Mouse (Mus musculus): ENCODE measurements around the gene Lin28a.

Lin28a gene

DNA sequence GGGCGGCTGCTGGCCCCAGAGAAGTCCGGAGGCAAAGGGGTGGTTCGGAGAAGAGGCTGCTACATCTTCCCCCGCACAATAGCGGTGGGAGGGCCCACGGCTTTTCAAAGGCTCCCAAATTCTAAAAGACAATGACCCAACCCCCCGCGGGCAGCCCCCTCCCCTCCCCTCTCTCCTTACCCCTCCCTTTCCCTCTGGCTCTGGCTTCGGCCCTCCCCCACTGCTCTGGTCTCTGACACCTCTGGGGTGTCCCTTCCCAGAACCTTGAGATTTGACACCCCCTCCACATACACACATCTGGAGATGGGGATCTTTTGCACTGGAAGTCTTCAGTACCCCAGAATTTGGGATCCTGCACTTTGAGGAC is at the start of gene Lin28a:
Lin28a (minus strand) TSS at position 63 of the 367 bp plus-strand sequence.
- DNase-seq (ENCODE audit: low read depth, low spot score) = peak; percentile 97

DNA sequence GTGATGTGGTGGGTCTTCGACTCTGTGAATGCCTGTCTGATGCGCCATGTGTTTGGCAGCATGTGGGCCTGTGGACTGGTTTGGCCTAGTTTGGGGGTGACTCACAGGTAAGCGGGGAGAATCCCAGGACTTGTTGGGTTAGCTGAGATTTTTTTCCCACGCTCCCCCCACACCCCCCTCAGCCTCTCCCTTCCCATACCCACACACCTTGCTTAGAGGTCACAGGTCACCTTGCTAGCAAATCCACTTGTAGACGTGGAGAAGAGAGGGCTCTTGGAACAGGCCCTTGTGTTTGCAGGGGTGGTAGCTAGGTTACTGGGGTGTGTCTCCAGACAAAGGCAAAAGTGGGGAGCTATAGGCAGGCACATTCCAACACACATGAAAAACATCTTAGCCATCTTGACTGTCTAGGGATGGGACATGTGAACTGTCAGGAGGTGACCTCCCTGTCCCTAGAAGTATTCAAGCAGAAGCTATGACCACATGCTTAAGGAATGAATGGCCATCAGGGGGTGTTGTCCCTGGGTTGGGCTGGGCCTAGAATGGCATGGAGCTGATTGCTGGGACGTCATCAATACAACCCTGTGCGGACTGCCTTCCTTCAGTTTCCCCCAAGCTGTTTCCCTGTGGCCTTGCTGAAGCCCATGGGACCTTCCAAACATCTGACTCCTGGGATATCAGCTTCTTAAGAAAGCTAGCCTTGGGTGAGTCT is 49.3 kb upstream of the Lin28a start:
- DNase-seq (ENCODE audit: low read depth, low spot score) = peak; percentile 79

DNA sequence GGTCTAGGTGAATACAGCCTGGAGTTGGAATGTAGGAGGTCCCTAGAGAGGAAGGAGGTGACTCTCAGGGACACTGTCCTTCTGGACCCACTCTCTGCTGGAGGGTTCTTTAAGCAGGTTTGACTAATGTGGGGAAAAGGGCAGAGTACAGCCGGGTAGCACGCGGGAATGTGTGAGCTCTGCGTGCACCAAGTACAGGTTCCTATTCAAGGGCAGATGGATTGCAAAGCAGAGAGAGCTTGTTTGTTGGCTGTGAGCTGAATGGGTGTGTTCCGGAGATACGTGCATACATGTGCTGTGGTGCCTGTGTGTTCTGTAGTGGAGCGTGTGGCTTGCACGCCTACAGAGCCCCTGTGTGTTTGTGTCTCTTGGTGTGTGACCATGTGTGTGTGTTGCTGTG is 48.7 kb upstream of the Lin28a start:
- no peak for DNase-seq (ENCODE audit: low read depth, low spot score)

DNA sequence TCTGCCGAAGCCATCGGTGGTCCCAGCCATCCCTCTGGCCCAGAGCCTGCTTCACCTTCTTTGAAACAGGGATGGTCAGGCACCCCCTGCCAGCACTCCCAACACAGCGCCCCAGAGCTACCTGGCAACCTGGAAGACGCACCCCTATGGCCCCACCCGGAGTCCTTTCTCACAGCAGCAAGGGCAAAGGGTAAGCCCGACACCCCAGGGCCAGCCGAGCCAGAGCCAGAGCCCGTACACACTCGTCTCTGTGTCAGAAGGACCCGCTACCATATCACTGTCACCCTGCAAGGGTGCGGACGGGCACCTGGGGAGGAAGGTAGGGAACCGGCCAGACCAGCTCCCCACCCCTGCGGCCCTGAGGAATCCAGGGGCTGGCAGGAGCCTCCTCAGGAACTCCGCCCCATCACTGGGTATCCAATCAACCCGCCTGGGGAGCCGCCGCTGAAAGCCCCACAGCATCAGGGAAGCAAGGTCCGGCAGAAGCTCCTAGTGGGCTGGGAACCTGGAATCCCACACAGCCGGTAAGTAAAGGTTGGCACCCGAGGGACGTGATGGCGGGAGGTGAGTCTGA is 46.9 kb upstream of the Lin28a start:
- no peak for DNase-seq (ENCODE audit: low read depth, low spot score)

DNA sequence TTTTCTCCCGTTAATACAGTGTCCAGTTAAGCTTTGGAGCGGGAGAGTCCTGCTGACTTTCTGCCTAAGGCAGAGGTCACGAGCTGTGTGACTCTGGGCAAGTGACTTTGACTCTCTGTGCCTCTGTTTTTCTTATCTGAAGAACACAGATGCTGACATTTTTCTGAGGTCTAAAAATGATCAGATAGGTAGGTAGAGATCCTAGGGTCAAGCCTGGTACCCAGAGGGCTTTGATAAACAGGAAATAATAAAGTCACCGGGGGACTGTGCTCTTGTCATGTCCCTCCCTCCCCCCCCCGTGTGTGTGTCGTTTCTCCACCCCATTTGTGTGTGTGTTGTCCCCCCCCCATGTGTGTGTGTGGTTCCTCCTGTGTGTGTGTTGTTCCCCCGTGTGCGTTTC is 43.9 kb upstream of the Lin28a start:
- DNase-seq (ENCODE audit: low read depth, low spot score) = no peak

DNA sequence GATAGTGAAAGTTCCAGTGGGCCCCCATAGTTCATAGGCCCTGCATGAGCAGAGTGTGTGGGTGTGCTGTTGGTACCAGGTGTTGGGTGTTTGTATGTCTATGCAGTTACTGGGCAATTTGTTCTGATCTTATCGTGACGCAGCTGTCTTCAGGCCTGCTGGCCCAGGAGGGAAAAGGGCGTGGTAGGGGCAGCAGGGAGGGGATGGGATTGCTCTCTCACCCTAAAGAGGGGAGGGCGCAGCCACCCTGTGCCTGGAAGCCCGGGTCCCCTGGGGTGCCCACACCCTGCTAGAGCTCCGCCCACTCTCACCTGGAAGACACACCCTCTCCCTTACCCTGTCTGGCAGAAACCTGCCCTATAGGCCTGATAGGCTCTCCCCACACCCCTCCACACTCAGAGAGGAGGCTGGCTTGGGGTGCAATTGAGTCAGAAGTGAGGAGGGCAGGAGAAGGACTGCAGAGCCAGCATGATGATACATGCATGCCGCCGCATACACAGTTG is 43.4 kb upstream of the Lin28a start:
- peak; percentile 72 for DNase-seq (ENCODE audit: low read depth, low spot score)

DNA sequence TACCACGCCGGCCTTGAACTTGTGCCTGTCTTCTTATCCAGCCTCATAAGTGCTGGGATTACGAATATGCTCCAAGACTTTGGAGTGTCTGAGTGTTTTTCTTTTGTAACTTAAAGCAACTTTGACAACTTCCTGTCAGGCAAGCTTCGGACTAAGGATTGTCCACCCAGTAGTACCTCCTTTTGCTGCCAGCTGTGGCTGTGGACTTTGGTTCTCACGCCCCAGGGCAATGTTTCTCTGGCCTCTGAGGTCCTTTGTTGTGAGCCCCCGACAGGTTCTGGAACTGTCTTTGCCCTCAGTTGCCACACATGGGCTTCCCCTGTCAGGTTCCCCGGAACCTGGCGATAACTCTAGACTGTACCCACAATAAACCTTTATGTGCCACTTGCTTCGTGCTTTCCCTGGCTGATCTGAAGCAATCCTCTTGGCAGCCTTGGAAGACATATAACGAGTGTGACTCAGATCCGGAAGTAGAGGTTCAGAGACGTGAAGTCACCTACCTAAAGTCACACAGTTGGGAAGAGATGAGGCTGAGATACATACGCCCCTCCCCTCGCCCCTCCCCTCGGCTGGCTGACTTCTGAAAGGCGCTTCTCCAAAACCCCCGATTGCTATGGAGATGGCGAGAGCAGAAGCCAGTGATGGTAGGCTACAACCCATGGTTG is 42.7 kb upstream of the Lin28a start:
- DNase-seq (ENCODE audit: low read depth, low spot score) = peak; percentile 89

DNA sequence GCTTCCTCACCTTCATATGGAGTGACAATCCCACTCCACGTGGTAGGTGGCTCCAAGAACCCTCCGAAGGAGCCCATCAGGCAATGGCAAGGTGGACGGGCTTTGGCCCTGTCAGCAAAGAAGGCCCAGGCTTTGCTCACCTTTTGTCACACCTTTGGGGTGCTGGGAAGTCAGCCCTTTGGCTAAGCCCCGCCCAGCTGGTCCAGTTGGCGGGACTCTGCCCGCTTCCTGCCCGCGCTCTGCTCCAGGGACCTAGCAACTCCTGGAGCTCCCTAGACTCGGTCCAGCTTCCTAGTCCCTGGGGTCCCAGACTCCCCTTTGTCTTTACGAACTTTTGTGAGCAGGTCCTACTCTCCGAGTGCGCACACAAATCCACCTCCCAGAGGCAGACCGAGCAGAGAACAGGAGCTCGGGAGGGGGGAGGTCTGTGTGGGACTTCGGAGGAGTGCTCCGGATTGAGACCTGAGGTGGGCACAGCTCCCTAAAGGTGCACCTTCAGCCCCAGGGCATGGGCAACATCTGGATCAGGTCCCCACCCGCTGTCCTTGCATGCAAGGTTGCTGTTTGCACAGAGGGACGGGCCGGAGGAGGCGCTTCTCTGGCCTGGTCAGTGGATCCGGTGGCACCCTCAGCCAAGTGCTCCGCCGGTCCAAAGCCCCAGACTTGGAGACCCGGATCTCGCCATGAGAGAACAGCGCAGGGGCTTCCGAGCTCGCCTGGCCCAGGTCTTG is 41.7 kb upstream of the Lin28a start, which contains the start of gene Crybg2:
Crybg2 (plus strand) TSS at position 681 of the 731 bp plus-strand sequence.
- peak; percentile 53 for DNase-seq (ENCODE audit: low read depth, low spot score)

DNA sequence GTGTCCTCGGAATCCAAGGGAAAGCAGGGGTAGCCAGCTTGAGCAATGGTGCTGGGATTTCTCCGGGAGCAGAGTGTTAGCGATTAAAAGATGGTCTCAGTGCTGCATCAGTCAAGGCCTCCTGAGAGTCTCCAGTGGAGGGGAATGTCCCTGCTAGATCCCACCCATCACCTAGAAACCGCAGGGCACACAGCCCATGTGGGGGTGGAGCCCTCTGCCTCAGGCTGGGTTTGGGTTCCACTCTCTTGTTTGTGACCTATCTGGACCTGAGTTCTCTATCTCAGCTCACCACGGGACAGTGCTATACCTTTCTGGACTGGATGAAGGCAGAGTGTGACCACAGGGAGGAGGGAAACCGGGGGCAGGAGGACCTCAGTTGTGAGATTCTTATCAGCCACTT is 40.3 kb upstream of the Lin28a start:
- DNase-seq (ENCODE audit: low read depth, low spot score) = no peak

DNA sequence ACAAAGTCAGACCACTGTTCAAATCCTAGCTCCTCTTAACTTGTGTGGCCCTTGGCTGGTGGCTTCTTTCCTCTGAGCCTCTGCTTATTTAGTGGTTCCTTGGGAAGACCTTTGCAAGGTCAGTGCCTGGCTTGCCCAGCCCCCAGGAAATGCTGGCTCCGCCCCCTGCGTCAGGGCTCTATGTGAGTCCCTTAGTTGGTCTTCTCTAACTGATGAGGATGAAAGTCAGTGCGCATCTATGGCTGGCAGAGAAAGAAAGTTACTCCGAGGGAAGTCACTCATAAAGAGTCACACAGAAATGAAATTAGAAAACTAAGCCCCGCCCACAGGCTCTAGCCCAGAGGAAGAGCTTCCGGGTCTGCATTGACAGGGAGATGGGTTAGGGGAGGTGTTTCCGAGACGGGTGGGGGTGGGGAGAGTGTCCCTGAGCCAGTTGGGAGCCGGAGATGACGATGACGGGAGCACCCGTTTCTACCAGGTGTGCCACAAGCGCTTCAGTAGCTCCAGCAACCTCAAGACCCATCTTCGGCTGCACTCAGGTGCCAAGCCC is 39.6 kb upstream of the Lin28a start:
- peak; percentile 67 for DNase-seq (ENCODE audit: low read depth, low spot score)

DNA sequence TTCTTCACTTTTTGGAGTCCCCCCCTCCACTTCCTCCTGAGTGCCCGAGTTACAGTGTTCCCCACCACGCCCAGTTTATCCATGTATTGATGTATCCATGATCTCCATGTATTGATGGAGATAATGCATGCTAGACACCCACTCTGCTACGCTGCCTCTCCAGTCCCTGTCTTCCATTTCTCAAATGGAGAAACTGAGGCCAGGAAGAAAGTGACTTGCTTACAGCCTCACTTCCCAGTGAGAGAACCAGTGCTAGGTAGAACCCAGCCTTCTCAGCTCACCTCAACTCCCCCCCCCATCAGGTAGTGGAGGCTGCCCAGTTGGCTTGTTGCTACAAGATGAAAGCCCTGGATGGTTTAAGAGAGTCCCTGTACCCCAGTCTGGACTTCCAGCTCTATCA is 34.9 kb upstream of the Lin28a start, which contains the start of gene Zfp683:
Zfp683 (plus strand) TSS at position 301 of the 400 bp plus-strand sequence.
- DNase-seq (ENCODE audit: low read depth, low spot score) = no peak

DNA sequence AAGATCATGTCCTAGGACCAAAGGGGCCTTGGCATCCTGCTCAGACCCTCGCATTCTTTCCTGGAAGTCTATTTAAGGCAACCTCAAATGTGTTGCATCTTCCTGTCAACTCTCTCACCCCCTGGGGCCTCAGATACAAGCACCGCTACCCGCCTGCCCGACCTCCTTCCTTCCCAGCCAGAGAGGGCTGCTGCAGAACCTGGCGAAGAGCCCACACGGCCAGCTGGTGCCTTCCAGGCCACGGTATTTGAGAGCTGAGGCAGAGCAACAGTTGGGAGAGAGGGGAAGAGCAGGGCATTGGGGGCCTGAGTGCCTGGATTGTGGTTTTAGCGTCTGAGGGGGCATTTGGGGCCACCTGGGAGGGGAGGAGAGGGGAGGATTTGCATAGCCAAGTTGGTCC is 33.9 kb upstream of the Lin28a start:
- DNase-seq (ENCODE audit: low read depth, low spot score) = no peak

DNA sequence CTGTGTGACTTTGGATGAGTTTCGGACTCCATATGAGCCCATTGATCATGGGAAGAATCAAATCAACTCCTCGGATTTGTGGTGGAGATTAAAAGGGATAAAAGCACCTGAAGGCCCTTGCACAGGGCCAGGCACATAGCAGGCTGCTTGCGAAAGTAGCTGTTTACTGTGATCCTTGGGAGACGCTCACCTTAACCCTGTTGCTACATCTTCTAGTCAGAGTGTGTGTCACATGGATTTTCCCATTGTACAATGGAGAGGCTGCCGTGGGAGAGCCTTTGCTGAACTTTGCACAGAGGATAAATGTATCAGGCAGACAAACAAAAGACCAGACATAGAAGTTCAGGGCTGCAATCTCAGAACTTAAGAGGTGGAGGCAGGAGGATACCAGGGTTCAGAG is 33.3 kb upstream of the Lin28a start:
- no peak for DNase-seq (ENCODE audit: low read depth, low spot score)

DNA sequence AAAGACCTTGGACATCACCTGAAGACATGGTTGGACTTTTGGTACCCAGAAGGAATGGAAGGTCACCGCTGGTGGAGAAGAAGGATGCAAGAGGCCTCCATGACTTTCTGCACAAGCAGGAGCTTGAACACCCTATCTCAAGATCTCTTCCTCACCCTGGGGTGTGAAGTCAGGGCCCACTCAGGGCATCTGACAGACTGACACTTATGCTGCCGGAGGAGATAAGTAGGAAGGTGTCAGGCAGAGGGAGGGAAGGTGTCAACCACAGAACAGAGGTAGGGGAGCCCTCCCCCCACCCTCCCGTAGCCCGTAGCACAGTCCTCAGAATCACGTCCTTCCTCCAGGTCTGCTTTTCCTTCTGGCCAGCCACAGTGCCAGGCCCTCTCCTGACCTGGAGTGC is 29.0 kb upstream of the Lin28a start:
- DNase-seq (ENCODE audit: low read depth, low spot score) = no peak

DNA sequence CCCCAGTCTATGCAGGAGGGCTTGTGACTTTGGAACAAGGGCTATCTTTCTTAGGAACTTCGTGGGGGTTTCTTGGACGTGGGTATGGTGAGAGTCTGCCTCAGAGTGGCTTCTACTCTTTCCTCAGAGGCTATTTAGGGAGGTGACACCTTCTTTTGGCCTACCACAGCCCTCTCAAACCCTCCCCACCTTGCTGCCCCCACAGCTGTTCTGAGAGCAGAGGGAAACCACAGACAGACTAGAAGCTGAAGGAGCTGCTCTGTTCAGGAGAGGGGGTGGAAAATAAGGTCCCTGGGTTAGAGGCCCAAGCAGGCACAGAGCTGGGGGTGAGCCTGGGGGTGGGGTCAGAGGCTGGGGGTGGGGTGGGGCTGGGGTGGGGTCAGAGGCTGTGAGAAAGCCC is 24.4 kb upstream of the Lin28a start:
- DNase-seq (ENCODE audit: low read depth, low spot score) = no peak

DNA sequence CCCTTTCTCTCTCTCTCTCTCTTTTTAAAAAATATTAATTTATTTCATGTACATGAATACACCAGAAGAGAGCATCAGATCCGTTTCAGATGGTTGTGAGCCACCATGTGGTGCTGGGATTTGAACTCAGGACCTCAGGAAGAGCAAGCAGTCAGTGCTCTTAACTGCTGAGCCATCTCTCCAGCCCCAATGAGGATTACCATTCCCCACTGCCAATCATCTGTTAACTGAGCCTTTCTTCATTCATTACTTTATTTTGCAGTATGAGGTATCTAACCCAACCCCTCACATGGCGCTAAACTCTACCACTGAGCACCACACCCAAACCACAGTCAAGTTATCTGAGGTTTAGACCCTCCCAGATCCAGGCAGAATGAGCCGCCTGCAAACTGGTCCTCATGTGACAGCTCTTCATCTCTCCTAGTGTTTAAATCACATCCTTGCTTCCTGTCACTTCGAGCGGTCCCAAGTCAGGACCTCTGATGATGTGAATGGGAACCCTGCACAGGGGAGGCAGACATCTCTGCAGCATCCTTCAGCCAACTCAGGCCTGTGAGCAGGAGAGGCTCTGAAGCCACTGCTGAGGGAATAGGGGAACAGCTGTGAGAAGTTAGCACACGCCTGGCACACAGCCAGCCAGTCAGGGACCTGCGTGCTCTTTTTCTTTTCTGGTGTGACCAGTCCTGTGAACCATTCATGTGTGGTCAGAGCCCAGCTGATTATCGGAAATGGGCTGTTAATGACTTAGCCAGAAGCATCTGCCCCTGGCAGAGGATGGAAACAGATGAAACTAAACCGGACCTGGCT is 22.9 kb upstream of the Lin28a start:
- DNase-seq (ENCODE audit: low read depth, low spot score) = no peak

DNA sequence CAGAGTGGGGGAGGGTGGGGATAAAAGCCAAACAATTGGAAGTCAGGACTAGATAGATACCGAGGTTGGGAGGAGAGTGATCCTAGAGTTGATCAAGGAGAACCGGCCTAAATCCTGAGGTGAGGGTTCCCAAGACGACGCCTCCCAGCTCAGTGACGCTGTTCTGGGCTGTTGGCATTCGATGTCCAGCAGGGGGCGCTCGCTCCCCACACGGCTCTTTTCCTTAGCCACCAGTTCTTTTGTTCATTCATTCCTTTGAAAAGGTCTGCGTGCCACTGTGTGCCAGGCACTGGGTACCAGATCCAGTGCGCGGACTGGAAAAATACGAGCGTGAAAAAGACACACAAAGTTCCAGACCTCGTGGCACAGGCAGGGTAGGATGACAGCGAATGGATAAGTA is 17.3 kb upstream of the Lin28a start:
- DNase-seq (ENCODE audit: low read depth, low spot score) = peak; percentile 90

DNA sequence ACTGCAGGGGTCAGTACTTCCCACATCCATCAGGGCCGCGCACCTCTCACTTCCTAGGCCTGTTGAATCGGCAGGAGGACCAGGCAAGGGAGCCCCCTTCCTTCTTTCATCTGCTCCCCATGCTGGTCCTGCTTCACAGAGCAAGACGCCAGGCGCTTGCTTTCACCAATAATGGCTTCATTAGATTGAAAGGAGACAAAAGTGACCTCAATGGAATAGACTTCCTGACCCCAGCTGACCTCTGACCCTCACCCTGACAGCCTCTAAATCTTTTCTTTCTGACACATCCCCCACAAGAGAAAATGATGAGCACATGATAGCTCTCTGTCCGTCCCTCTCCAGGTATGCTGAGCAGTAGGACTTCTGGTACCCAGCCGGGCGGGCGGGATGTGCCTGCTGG is 7.2 kb upstream of the Lin28a start:
- no peak for DNase-seq (ENCODE audit: low read depth, low spot score)

DNA sequence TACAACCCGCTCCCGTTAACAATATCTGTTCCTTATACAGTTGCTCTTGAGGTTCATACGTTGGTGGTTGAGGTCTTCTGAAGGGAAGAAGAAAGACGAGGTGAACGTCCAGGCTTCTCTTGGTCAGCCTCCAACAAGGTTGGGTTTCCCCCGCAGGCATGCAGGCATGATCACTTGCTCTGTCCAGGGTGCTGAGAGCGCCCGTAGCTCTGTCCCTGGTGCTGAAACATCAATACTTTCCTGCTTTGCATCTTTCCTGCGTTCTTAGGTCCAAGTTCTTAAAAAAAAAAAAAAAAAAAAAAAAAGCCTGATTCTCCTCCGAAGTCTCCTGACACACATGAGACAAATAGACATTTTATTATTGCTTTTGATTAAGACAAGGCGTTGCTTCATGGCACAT is 2.0 kb upstream of the Lin28a start:
- DNase-seq (ENCODE audit: low read depth, low spot score) = peak; percentile 72

DNA sequence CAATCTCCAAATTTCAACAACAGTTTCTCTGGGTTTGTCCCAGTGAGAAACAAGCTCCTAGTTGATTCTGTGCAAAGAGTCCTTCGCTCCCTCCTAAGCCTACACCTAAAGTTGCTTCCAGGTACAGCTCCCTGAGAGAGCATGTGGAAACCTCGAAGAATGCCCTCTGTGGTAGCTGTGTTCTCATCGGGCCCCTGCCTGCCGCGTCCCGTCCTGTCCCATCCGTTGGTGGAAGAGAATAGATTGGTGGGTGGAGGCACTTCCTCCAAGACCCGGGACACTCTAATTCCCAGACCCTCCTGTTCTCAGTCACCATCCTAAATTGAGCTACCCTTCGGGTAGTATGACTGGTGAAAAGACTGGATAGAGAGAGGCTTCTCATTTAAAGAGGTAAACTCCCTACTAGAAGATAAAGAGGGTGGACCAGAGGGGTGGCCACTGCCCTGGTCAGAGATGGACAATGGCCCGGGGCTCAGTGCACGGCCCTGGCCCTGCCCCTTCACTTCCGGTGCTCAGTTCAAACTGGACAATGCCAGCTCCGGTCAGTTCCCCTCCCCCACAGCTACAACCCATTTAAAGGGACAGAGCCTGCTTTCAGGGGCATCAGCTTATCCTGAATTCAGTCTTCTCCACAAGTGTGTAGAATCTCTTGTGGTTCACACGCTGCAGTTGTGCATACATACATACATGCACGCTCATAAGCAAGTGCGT is 1.2 kb upstream of the Lin28a start:
- no peak for DNase-seq (ENCODE audit: low read depth, low spot score)

Measured in R1 (cell line).